15 mouse cellular contexts compared by ENCODE assay signal in the genomic region with DNA sequence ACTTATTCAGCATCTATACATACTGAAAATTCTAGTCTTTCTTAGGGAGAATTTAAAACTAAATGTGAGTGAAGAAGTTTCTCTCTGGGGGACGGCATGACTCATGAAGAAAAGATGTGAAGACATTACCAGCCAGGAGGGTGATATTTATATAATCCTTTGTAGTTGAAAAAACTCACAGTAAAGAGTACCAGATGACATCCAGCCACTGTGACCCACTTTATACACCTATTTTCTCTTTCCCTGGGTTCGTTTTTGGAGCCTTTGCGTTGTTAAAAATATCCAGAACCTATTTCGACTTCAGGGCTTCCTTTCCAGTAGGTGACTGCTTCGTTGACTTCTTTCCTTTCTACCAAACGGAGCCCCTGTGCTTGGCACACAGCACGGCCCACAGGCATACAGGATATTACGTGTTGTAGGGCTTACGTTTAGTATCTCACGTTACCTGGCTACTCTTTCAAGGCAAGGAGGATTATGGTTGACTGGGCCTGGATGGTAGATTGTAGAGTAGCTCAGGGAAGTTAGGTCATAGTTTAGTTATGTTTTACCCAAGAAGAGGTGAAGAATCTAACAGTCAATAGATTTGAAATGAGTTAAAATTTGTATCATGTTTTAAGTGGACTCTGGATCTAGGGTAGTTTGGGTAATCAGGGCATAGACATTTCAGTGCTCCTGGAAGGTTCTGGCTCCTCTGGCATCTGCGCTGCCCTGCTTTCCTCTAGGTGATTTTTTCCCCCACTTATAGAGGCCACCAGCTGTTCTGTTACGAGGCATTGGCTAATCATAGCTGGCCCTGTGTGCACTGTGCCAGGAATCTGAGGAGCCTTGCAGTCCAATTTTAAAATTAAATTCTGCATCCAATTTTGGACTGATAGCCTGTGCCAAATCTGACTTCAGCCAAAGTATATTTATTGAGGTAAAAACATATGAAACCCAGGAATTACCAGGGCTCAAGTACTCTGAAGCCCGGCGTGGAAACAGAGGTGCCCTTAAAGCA. TPM values are rescaled to one million over a fixed set of nuclear protein-coding genes. Genes with fewer than 3 reads are reported as not detected.
DNase-seq lines count a peak whose midpoint lies in the region; ATAC-seq and TF ChIP-seq lines count a peak whose summit lies in the region.
"Had no signal": no experiment of that assay in that cellular context is flagged by ENCODE, and none has a peak within 500 bp of the region (broad histone marks: within the 10 kb centered on the region; RNA-seq: fewer than 3 reads in every experiment).

No protein-coding gene starts in this region.

- peak; percentile 69 for DNase-seq in gastrocnemius, adult 2 months
- DNase-seq in gastrocnemius, postnatal 25 days: no peak
- no peak for DNase-seq in lung, postnatal 4 days
- DNase-seq in cerebellum, adult 9-11 months: peak; percentile 69
- DNase-seq in testis, postnatal 10 days (ENCODE audit: low spot score): no peak
- DNase-seq: layer of hippocampus, postnatal 36 days; retina, postnatal 1 day had no signal

- WGBS in lung, embryonic 16.5 days: 75% methylated on average over 14 of the region's 14 CpGs
- 28% methylated on average over 14 of the region's 14 CpGs for WGBS in limb, embryonic 15.5 days

- ATAC-seq in lung, embryonic 16.5 days (ENCODE audit: low read depth): peak; percentile 45
- ATAC-seq in limb, embryonic 15.5 days (ENCODE audit: insufficient number of reproducible peaks, low FRiP score, low TSS enrichment, low read depth): peak; percentile 90
- no peak for ATAC-seq in megakaryocyte progenitor cell, adult 5-6 weeks (replicated peaks; ENCODE audit: poor library complexity)

- no peak overlapping the region for H3K9ac ChIP-seq in lung, embryonic 16.5 days (ENCODE audit: low read length)
- H3K9ac ChIP-seq in limb, embryonic 15.5 days: no peak overlapping the region
- H3K9ac ChIP-seq: hindbrain, embryonic 14.5 days; kidney, embryonic 15.5 days had no signal

- no peaks in the 10 kb centered on the region for H3K27me3 ChIP-seq in lung, embryonic 16.5 days (ENCODE audit: control insufficient read depth, insufficient read depth, low read depth, low read length)
- H3K27me3 ChIP-seq in limb, embryonic 15.5 days: no peaks in the 10 kb centered on the region
- H3K27me3 ChIP-seq: CH12.LX had no signal

- 0 out of 2 replicates have a peak, but pooled peaks cover 2% of the 10 kb centered on the region for H3K4me1 ChIP-seq in lung, embryonic 16.5 days (replicated peaks; ENCODE audit: control insufficient read depth, insufficient read depth, low read length)
- peaks cover 24% of the 10 kb centered on the region for H3K4me1 ChIP-seq in limb, embryonic 15.5 days

- peak overlapping the region; percentile 76 for H3K27ac ChIP-seq in gastrocnemius, adult 2 months
- H3K27ac ChIP-seq in lung, embryonic 16.5 days (ENCODE audit: low read length): no peak overlapping the region
- peak overlapping the region; percentile 89 for H3K27ac ChIP-seq in limb, embryonic 15.5 days
- H3K27ac ChIP-seq: hindbrain, embryonic 14.5 days; kidney, embryonic 15.5 days; midbrain, embryonic 10.5 days had no signal

- no peaks in the 10 kb centered on the region for H3K9me3 ChIP-seq in lung, embryonic 16.5 days (ENCODE audit: control insufficient read depth, low read length)
- no peaks in the 10 kb centered on the region for H3K9me3 ChIP-seq in limb, embryonic 15.5 days
- H3K9me3 ChIP-seq: kidney, embryonic 15.5 days; midbrain, embryonic 10.5 days had no signal

- H3K4me2 ChIP-seq in lung, embryonic 16.5 days (ENCODE audit: low read depth, low read length): no peak overlapping the region
- 0 out of 2 replicates have a peak overlapping the region, but pooled peaks have one; percentile 2 for H3K4me2 ChIP-seq in limb, embryonic 15.5 days
- H3K4me2 ChIP-seq: hindbrain, embryonic 14.5 days; kidney, embryonic 15.5 days had no signal

- no peak overlapping the region for H3K4me3 ChIP-seq in gastrocnemius, adult 2 months
- no peak overlapping the region for H3K4me3 ChIP-seq in lung, embryonic 16.5 days (ENCODE audit: low read length)
- H3K4me3 ChIP-seq in limb, embryonic 15.5 days: no peak overlapping the region
- H3K4me3 ChIP-seq: kidney, embryonic 15.5 days; midbrain, embryonic 10.5 days had no signal

- no peak for TF ChIP-seq CTCF in gastrocnemius, adult 2 months (IDR thresholded peaks at IDR 0.05)

- intact Hi-C loops in gastrocnemius, adult 2 months (cut with DNase I): no loop called here

- H3K36me3 ChIP-seq in lung, embryonic 16.5 days (ENCODE audit: control insufficient read depth, insufficient read depth, low read length): no peaks in the 10 kb centered on the region
- no peaks in the 10 kb centered on the region for H3K36me3 ChIP-seq in limb, embryonic 15.5 days
- H3K36me3 ChIP-seq: kidney, embryonic 15.5 days; midbrain, embryonic 10.5 days had no signal

RNA-seq across cellular contexts. Expression of gene Rnf182, which starts 27.4 kb away (rescaled TPM):
- total RNA-seq in gastrocnemius, adult 2 months (2021): under 1 TPM in 1 of 2 experiments, not detected in 1; 0.08 TPM
- total RNA-seq in gastrocnemius, postnatal 25 days (2021): under 1 TPM in 1 of 2 experiments, not detected in 1; 0.11 TPM
- 3.6 and 4.3 TPM in 2 replicates for polyA plus RNA-seq in lung, embryonic 16.5 days (2015; fragmentation: Nextera tagmentation; extraction: Ambion mirVana)
- polyA plus RNA-seq in limb, embryonic 15.5 days (2015; fragmentation: Nextera tagmentation; extraction: Ambion mirVana): 6.6 TPM in 2 replicates
- total RNA-seq in megakaryocyte progenitor cell, adult 5-6 weeks (2015): not detected in 2 replicates
- not detected in 2 replicates for total RNA-seq in megakaryocyte progenitor cell, adult 5-6 weeks (2017)
- total RNA-seq: CH12.LX had no signal
- polyA plus RNA-seq: liver, embryonic 16.5 days had no signal

RNA-seq across cellular contexts. Expression of gene Mcur1, which starts 28.2 kb away (rescaled TPM):
- 10 to 100 TPM; 30.4 to 36.1 TPM for total RNA-seq in gastrocnemius, adult 2 months (2021)
- total RNA-seq in gastrocnemius, postnatal 25 days (2021): 10 to 100 TPM; 26.5 to 28.7 TPM
- polyA plus RNA-seq in lung, embryonic 16.5 days (2015; fragmentation: Nextera tagmentation; extraction: Ambion mirVana): 15.9 and 16.4 TPM in 2 replicates
- 12.7 and 15.4 TPM in 2 replicates for polyA plus RNA-seq in limb, embryonic 15.5 days (2015; fragmentation: Nextera tagmentation; extraction: Ambion mirVana)
- 16.0 and 18.8 TPM in 2 replicates for total RNA-seq in megakaryocyte progenitor cell, adult 5-6 weeks (2015)
- total RNA-seq in megakaryocyte progenitor cell, adult 5-6 weeks (2017): 13.7 and 13.8 TPM in 2 replicates

Comparison
In these comparisons a context has a peak if more than half of its experiments do, and no peak if none do; other contexts are left out.
1. DNase-seq: peak in gastrocnemius, adult 2 months (single experiment) and cerebellum, adult 9-11 months (single experiment); none in gastrocnemius, postnatal 25 days (single experiment), lung, postnatal 4 days (0 of 2) and testis, postnatal 10 days (single experiment).